Mouse (Mus musculus) stomach, postnatal 0 days (tissue): ENCODE measurements around the gene Tedc1. TPM values are rescaled to one million over a fixed set of nuclear protein-coding genes. Genes with fewer than 3 reads are reported as not detected.
A peak's percentile ranks its signal among the peaks of the same experiment; 100 is the strongest.

Experiments
- ATAC-seq: fragments of 200-750 bp; cut with Nextera tagmentation; 2 replicates; pipeline ENCODE4 v1.8.0; 2017; ENCODE audit not compliant: low FRiP score, low TSS enrichment
- DNase-seq: peaks from one replicate; pipeline ENCODE4 v3.0.0-alpha.2; 2016; ENCODE audit warnings: low spot score
- H3K27ac ChIP-seq: fragments of 300-500 bp; sonication (generic); replicated peaks from 2 replicates; pipeline ENCODE4 v1.5.1; 2014; ENCODE audit warnings: mild to moderate bottlenecking, control low read depth
- H3K27me3 ChIP-seq: fragments of 300-500 bp; sonication (generic); 2 replicates; pipeline ENCODE4 v1.6.1; 2014; ENCODE audit warnings: low read length; ENCODE audit not compliant: control insufficient read depth, insufficient read depth
- H3K36me3 ChIP-seq: fragments of 300-500 bp; sonication (generic); 2 replicates; pipeline ENCODE4 v1.6.1; 2014; ENCODE audit warnings: low read length, mixed read lengths; ENCODE audit not compliant: control insufficient read depth, insufficient read depth
- H3K4me1 ChIP-seq: fragments of 300-500 bp; sonication (generic); replicated peaks from 2 replicates; pipeline ENCODE4 v1.6.1; 2014; ENCODE audit warnings: antibody characterized with exemption; ENCODE audit not compliant: control insufficient read depth, insufficient read depth
- H3K4me2 ChIP-seq: fragments of 300-500 bp; sonication (generic); replicated peaks from 2 replicates; pipeline ENCODE4 v1.6.1; 2014; ENCODE audit warnings: low read depth, mild to moderate bottlenecking, control low read depth, moderate library complexity
- H3K4me3 ChIP-seq: fragments of 300-500 bp; sonication (generic); 2 replicates; pipeline ENCODE4 v1.5.1; 2014; ENCODE audit warnings: low read depth, low read length, control low read depth
- H3K9ac ChIP-seq: fragments of 300-500 bp; sonication (generic); 2 replicates; pipeline ENCODE4 v1.6.1; 2014; ENCODE audit warnings: mild to moderate bottlenecking, low read length, control low read depth, mixed read lengths
- H3K9me3 ChIP-seq: fragments of 300-500 bp; sonication (generic); 2 replicates; pipeline ENCODE4 v1.6.1; 2016; ENCODE audit warnings: low read length; ENCODE audit not compliant: control insufficient read depth
- CTCF ChIP-seq: IDR thresholded peaks from 2 replicates; pipeline ENCODE4 v1.5.1; 2016; ENCODE audit warnings: antibody characterized with exemption, low read depth, mild to moderate bottlenecking, moderate library complexity
- EP300 ChIP-seq: optimal IDR thresholded peaks from 2 replicates; pipeline ENCODE3; 2016; ENCODE audit warnings: antibody characterized with exemption
- WGBS: fragments of 180-500 bp; shearing (Covaris S2); extraction: QIAGEN DNeasy Blood & Tissue Kit; methylation state at CpG from one replicate; pipeline ENCODE4 v1.1.7; 2014; 5-methylcytosine and 5-hydroxymethylcytosine counted together
- polyA plus RNA-seq: library from polyadenylated mRNA; unstranded; fragments of >200 nt; fragmentation: Nextera tagmentation; extraction: Ambion mirVana; gene quantifications from 2 replicates; pipeline ENCODE4 v1.2.1, GENCODE M21; 2015

Gene Tedc1
- polyA plus RNA-seq, 1 experiment from 2014 or later = 6.0 TPM

DNA sequence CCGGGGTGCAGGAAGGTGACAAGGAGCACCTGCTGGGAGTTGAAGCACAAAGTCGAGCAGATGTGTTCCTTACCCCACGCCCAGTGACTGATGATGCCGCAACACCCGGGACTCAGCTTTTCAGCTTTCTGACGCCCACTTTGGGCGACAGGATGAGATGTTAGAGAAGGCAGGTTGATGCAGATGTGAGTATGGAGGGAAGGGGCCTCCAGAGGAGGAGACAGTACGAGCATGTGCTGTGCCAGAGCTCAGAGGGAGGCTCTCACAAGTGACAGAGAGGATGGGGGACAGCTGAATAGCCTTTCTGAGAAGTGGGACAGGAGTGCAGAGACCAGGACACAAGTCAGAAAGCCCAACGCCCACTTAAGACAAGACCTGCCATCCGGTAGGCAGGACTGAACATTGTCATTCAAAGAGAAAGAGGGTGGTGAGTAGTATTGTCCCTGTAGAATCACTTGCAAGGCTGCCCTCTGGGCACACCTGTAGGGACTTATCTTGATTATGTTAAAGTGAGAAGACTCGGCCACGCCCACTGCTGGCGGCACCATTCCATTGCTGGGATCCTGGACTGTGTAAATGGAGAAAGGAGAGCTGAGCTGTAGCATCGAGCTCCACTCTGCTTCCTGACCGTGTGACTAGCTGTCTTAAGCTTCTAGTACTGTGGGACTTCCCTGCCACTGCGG, 41.2 kb upstream of the Tedc1 start:
- H3K27ac ChIP-seq = no peak overlapping the region
- TF ChIP-seq CTCF (0 out of 2 replicates have a peak, but pooled peaks have one; percentile 18), EP300 (no peak)
- H3K4me3 ChIP-seq = no peak overlapping the region
- no peak overlapping the region for H3K4me2 ChIP-seq
- 72% methylated on average over 16 of the region's 16 CpGs for WGBS
- H3K9ac ChIP-seq = no peak overlapping the region
- H3K9me3 ChIP-seq = no peaks in the 10 kb centered on the region
- no peak for ATAC-seq
- DNase-seq = peak; percentile 51
- H3K4me1 ChIP-seq = no peaks in the 10 kb centered on the region
- peaks cover 22% of the 10 kb centered on the region; the same call in 1 of the 2 replicates for H3K36me3 ChIP-seq
- no peaks in the 10 kb centered on the region for H3K27me3 ChIP-seq

DNA sequence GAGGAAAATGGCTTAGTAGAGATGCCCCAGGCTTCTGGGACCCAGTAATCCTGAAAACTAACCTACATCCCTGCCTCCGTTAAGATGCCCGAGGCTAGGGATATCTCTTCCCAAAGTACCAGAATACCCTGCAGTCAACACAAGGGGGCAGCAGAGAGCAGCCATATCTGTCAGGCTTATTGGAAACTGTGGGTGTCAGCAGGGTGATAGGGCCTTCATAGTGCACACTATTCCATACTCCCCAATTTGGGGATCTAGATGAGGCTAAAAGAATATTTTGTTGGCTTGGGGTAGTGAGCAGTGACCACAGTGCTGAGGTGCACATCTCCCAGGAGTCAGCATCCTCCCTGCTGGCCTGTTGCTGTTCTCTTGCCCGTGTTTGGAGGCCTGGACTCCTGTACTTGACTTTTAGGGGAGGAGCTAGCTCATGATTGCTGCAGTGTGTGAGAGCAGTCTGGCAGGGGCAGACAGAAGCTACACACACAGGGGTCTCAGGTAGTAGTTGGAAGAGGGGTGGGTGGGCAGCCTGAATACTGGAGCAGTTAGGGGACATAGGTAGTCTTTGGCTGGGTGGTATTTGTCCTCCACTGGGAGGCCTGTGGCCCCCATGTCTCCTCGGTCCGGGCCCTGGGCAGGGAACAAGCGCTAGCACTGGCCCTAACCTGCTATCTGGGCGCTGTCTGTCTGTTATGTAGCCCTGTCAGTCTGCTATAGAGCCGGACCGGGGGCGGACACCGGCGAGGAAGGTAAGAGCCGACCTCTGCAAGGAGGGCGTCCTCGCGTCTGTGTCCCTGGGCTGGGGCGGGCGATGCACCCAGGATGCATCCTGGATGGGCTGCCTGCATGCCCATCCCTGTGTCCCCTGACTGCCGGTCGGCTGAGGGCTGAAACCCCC, 36.5 kb upstream of the Tedc1 start:
- ATAC-seq (peak; percentile 71; the same call in 1 of the 2 replicates), DNase-seq (peak; percentile 84)
- no peak overlapping the region for H3K9ac ChIP-seq
- TF ChIP-seq EP300 (no peak), CTCF (peak; percentile 97)
- H3K36me3 ChIP-seq = peaks cover 47% of the 10 kb centered on the region
- no peaks in the 10 kb centered on the region for H3K4me1 ChIP-seq
- no peaks in the 10 kb centered on the region for H3K27me3 ChIP-seq
- no peak overlapping the region for H3K4me3 ChIP-seq
- WGBS = 84% methylated on average over 17 of the region's 20 CpGs
- H3K9me3 ChIP-seq = no peaks in the 10 kb centered on the region
- H3K4me2 ChIP-seq = no peak overlapping the region
- H3K27ac ChIP-seq = no peak overlapping the region

DNA sequence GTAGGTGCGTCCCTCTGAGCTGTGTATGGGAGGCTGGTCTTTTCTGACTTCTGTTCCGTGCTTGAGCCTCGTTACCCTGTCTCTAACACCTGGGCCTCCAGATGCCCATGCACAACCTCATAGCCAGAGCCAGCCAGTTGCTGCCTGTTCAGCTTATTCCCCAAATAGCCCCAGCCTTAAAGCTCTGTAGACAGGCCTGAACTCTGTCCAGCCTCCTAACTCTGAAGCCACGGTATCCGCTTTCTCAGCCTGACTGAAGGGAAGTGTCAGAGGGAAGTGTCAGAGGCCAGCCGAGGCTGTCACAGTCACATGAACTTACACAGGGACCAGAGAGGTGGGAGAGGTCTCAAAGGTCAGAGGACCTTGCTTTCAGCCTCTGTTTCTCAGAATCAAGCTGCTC, 31.5 kb upstream of the Tedc1 start:
- no peaks in the 10 kb centered on the region for H3K27me3 ChIP-seq
- no peaks in the 10 kb centered on the region for H3K9me3 ChIP-seq
- ATAC-seq (no peak), DNase-seq (no peak)
- TF ChIP-seq CTCF = no peak
- no peak for TF ChIP-seq EP300
- no peak overlapping the region for H3K4me3 ChIP-seq
- H3K4me2 ChIP-seq = no peak overlapping the region
- no peak overlapping the region for H3K27ac ChIP-seq
- H3K36me3 ChIP-seq = peaks cover 56% of the 10 kb centered on the region
- H3K4me1 ChIP-seq = no peaks in the 10 kb centered on the region
- WGBS = 81% methylated on average over 6 of the region's 6 CpGs
- H3K9ac ChIP-seq = no peak overlapping the region

DNA sequence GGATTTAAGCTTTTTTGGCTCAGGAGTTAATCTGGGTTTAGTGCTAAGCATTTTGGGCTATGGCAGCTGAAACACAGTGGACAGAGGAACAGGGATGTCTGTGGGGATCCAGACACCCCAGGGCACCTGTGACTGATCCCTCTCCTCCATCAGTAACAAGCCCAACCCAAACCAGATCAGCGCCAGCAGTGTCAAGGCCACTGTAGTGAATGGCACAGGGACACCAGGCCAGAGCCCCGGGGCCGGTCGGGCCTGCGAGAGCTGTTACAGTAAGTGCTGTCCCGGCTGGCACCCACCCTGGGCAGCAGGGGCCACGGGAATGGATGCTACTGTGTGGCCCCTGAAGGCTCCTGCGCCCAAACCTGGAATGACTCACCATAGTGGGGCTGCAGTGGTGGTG, 25.5 kb upstream of the Tedc1 start:
- TF ChIP-seq CTCF = no peak
- TF ChIP-seq EP300 = no peak
- no peak for ATAC-seq

DNA sequence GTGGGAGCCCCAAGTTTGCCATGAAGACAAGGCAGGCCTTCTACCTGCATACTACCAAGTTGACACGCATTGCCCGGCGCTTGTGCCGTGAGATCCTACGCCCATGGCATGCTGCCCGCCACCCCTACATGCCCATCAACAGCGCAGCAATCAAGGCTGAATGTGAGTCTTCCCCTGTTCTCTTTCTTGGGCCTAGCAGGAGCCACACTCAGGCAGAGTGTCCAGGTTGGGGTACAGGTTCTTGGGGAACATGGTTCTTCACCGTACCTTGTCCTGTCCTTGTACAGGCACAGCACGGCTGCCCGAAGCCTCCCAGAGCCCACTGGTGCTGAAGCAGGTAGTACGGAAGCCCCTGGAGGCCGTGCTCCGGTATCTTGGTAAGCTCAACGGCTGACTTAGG, 24.6 kb upstream of the Tedc1 start:
- no peak for TF ChIP-seq CTCF
- no peak overlapping the region for H3K9ac ChIP-seq
- peaks cover 3% of the 10 kb centered on the region; the same call in 1 of the 2 replicates for H3K4me1 ChIP-seq
- H3K27ac ChIP-seq = no peak overlapping the region
- 96% methylated on average over 14 of the region's 14 CpGs for WGBS
- H3K4me2 ChIP-seq = no peak overlapping the region
- DNase-seq = no peak
- H3K4me3 ChIP-seq = no peak overlapping the region
- H3K36me3 ChIP-seq = peaks cover 56% of the 10 kb centered on the region
- H3K27me3 ChIP-seq = no peaks in the 10 kb centered on the region
- H3K9me3 ChIP-seq = no peaks in the 10 kb centered on the region
- no peak for ATAC-seq

More for the DNA sequence above, 25.5 kb upstream of the Tedc1 start:
- no peak overlapping the region for H3K4me3 ChIP-seq
- no peak for DNase-seq
- no peak overlapping the region for H3K27ac ChIP-seq
- H3K9ac ChIP-seq = no peak overlapping the region
- peaks cover 56% of the 10 kb centered on the region for H3K36me3 ChIP-seq
- no peaks in the 10 kb centered on the region for H3K9me3 ChIP-seq
- 93% methylated on average over 8 of the region's 8 CpGs for WGBS
- H3K4me1 ChIP-seq = peaks cover 3% of the 10 kb centered on the region; the same call in 1 of the 2 replicates
- no peak overlapping the region for H3K4me2 ChIP-seq
- H3K27me3 ChIP-seq = no peaks in the 10 kb centered on the region

DNA sequence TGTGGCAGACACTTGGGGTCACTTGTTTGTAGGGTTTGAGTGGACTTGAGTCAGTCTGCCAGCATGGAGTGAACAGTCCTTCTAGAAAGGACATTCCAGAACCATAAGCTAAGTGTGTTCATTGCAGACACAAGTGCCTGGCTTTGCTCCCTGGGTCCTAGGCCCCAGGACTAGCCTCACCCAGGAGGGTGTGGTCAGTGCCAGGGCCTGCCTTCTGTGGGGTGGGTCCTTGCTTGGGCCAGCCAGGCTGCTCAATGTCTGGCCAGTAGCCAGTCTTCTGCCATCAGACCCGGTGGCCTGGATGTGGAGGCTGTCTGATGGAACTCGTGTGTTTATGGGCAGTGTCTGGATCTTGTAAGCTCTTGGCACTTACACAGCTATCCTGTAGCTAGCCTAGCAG, 23.7 kb upstream of the Tedc1 start:
- no peak overlapping the region for H3K4me3 ChIP-seq
- H3K4me1 ChIP-seq = peaks cover 3% of the 10 kb centered on the region; the same call in 1 of the 2 replicates
- H3K4me2 ChIP-seq = no peak overlapping the region
- ATAC-seq (peak; percentile 89), DNase-seq (peak; percentile 75)
- H3K27me3 ChIP-seq = no peaks in the 10 kb centered on the region
- TF ChIP-seq CTCF (no peak), EP300 (no peak)
- H3K9ac ChIP-seq = no peak overlapping the region
- H3K9me3 ChIP-seq = no peaks in the 10 kb centered on the region
- peaks cover 57% of the 10 kb centered on the region for H3K36me3 ChIP-seq
- WGBS = 19% methylated on average over 2 of the region's 2 CpGs
- peak overlapping the region; percentile 61 for H3K27ac ChIP-seq
